Mouse (Mus musculus) heart, embryonic 16.5 days (tissue): ENCODE measurements around the gene Syt7. TPM values are rescaled to one million over a fixed set of nuclear protein-coding genes. Genes with fewer than 3 reads are reported as not detected.

ENCODE experiments used
- ATAC-seq: fragments of 200-750 bp; cut with Nextera tagmentation; replicated peaks from 2 replicates; pipeline ENCODE4 v1.8.0; 2017; ENCODE audit warnings: moderate number of reproducible peaks; ENCODE audit not compliant: insufficient read depth, low FRiP score; ENCODE audit errors: extremely low read depth
- H3K27ac ChIP-seq: fragments of 300-500 bp; sonication (generic); 2 replicates; pipeline ENCODE4 v1.5.1; 2014; ENCODE audit warnings: mild to moderate bottlenecking, low read length, control low read depth, moderate library complexity
- H3K27me3 ChIP-seq: fragments of 300-500 bp; sonication (generic); 2 replicates; pipeline ENCODE4 v1.6.1; 2014; ENCODE audit warnings: low read length, mixed read lengths; ENCODE audit not compliant: control insufficient read depth, insufficient read depth
- H3K36me3 ChIP-seq: fragments of 300-500 bp; sonication (generic); 2 replicates; pipeline ENCODE4 v1.6.1; 2014; ENCODE audit not compliant: control insufficient read depth, insufficient read depth
- H3K4me1 ChIP-seq: fragments of 300-500 bp; sonication (generic); 2 replicates; pipeline ENCODE4 v1.6.1; 2014; ENCODE audit warnings: low read length, mixed read lengths; ENCODE audit not compliant: control insufficient read depth, insufficient read depth
- H3K4me2 ChIP-seq: fragments of 300-500 bp; sonication (generic); 2 replicates; pipeline ENCODE4 v1.6.1; 2014; ENCODE audit warnings: low read depth, mild to moderate bottlenecking, control low read depth, low read length
- H3K4me3 ChIP-seq: fragments of 300-500 bp; sonication (generic); 2 replicates; pipeline ENCODE4 v1.5.1; 2014; ENCODE audit warnings: mild to moderate bottlenecking, control low read depth, low read length
- H3K9ac ChIP-seq: fragments of 300-500 bp; sonication (generic); 2 replicates; pipeline ENCODE4 v1.6.1; 2014; ENCODE audit warnings: low read length, control low read depth
- H3K9me3 ChIP-seq: fragments of 300-500 bp; sonication (generic); replicated peaks from 2 replicates; pipeline ENCODE4 v1.6.1; 2016; ENCODE audit warnings: low read length; ENCODE audit not compliant: control insufficient read depth
- WGBS: fragments of 180-500 bp; shearing (Covaris S2); extraction: QIAGEN DNeasy Blood & Tissue Kit; methylation state at CpG from one replicate; pipeline ENCODE4 v1.1.7; 2014; 5-methylcytosine and 5-hydroxymethylcytosine counted together
- polyA plus RNA-seq: library from polyadenylated mRNA; unstranded; fragments of >200 nt; fragmentation: Nextera tagmentation; extraction: Ambion mirVana; gene quantifications from 2 replicates; pipeline ENCODE4 v1.2.1, GENCODE M21; 2015

The Syt7 gene
- polyA plus RNA-seq, 1 experiment from 2014 or later, result 0.49 TPM

DNA sequence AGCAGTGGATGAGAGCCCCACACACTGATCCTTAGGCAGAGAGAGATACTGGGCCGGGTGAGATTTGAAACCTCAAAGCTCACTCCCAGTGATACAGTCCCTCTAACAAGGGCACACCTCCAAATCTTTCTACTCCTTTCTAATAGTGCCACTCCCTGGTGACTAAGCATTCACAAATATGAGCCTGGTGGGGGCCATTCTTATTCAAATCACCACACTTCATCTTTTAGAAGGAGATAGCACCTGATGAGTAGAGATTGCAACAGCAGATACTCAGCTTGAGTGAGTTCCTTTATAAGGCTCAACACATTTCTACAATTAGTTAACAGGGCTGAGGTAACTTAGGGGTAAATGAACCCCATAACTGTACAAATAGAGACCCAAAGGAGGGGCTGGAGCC is 15.7 kb upstream of the Syt7 start:
- H3K4me2 ChIP-seq, result no peak overlapping the region
- no peak overlapping the region for H3K27ac ChIP-seq
- no peaks in the 10 kb centered on the region for H3K9me3 ChIP-seq
- no peak for ATAC-seq
- H3K4me1 ChIP-seq, result no peaks in the 10 kb centered on the region
- H3K36me3 ChIP-seq, result no peaks in the 10 kb centered on the region
- 45% methylated on average over 1 of the region's 1 CpGs for WGBS
- no peak overlapping the region for H3K9ac ChIP-seq
- H3K27me3 ChIP-seq, result peaks cover 2% of the 10 kb centered on the region
- H3K4me3 ChIP-seq, result no peak overlapping the region

GRCm38 (mm10) chr19:10375260-10375659 is 13.6 kb upstream of the Syt7 start:
- H3K4me1 ChIP-seq, result no peaks in the 10 kb centered on the region
- 0 out of 2 replicates have a peak, but pooled peaks have one; percentile 28 for ATAC-seq
- H3K27me3 ChIP-seq, result peaks cover 2% of the 10 kb centered on the region
- no peak overlapping the region for H3K4me2 ChIP-seq
- no peak overlapping the region for H3K4me3 ChIP-seq
- H3K9ac ChIP-seq, result no peak overlapping the region
- H3K36me3 ChIP-seq, result no peaks in the 10 kb centered on the region
- 0 out of 2 replicates have a peak, but pooled peaks cover 3% of the 10 kb centered on the region for H3K9me3 ChIP-seq
- 63% methylated on average over 5 of the region's 5 CpGs for WGBS
- no peak overlapping the region for H3K27ac ChIP-seq

DNA sequence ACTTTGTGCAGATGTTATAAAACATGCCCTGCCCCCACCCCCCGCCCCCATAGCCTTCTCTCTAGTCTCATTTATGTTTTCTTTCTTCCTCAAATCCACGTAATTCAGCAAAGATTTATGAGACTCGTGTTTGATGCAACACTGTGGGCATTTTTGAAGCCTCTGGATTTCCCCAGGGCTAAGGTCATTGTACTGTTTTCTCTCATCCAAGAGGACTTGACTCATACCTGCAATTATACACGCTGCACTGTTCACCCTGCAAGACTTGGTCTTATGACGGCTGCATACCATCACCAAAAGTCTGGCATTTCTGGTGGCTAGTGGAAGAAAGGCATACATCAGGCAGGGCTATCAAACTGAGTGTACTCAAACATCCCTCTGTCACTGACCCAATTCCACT is 8.9 kb upstream of the Syt7 start:
- Histone ChIP-seq H3K9me3 (0 out of 2 replicates have a peak, but pooled peaks cover 3% of the 10 kb centered on the region), H3K27ac (no peak overlapping the region), H3K36me3 (no peaks in the 10 kb centered on the region), H3K4me1 (no peaks in the 10 kb centered on the region), H3K4me3 (no peak overlapping the region), H3K4me2 (no peak overlapping the region), H3K27me3 (peaks cover 22% of the 10 kb centered on the region), H3K9ac (no peak overlapping the region)
- ATAC-seq, result no peak
- WGBS, result 80% methylated on average over 5 of the region's 5 CpGs

GRCm38 (mm10) chr19:10387660-10388059 is 1.2 kb upstream of the Syt7 start:
- ATAC-seq, result no peak
- no peaks in the 10 kb centered on the region for H3K36me3 ChIP-seq
- H3K27me3 ChIP-seq, result peaks cover 48% of the 10 kb centered on the region
- no peaks in the 10 kb centered on the region; the same call in 1 of the 2 replicates for H3K4me1 ChIP-seq
- no peak overlapping the region for H3K4me2 ChIP-seq
- H3K4me3 ChIP-seq, result no peak overlapping the region
- H3K27ac ChIP-seq, result no peak overlapping the region
- 49% methylated on average over 5 of the region's 5 CpGs for WGBS
- H3K9ac ChIP-seq, result no peak overlapping the region
- H3K9me3 ChIP-seq, result no peaks in the 10 kb centered on the region

GRCm38 (mm10) chr19:10389391-10390098 is 655 bp downstream of the Syt7 start:
- Histone ChIP-seq H3K27ac (no peak overlapping the region), H3K9me3 (no peaks in the 10 kb centered on the region), H3K4me2 (peak overlapping the region; percentile 85), H3K4me3 (peak overlapping the region; percentile 64), H3K9ac (peak overlapping the region; percentile 50), H3K27me3 (peaks cover 40% of the 10 kb centered on the region), H3K4me1 (no peaks in the 10 kb centered on the region; the same call in 1 of the 2 replicates), H3K36me3 (no peaks in the 10 kb centered on the region)
- 2% methylated on average over 54 of the region's 54 CpGs for WGBS
- no peak for ATAC-seq

- H3K9ac ChIP-seq, result no peak overlapping the region
- WGBS, result 22% methylated on average over 12 of the region's 12 CpGs
- H3K36me3 ChIP-seq, result no peaks in the 10 kb centered on the region
- H3K27ac ChIP-seq, result no peak overlapping the region
- peak overlapping the region; percentile 85 for H3K4me2 ChIP-seq
- no peaks in the 10 kb centered on the region for H3K9me3 ChIP-seq
- H3K4me1 ChIP-seq, result no peaks in the 10 kb centered on the region; the same call in 1 of the 2 replicates
- ATAC-seq, result no peak
- peak overlapping the region; percentile 64 for H3K4me3 ChIP-seq
- H3K27me3 ChIP-seq, result peaks cover 40% of the 10 kb centered on the region
These were observed 1.3 kb downstream of the Syt7 start for GRCm38 (mm10) chr19:10390099-10390680.

DNA sequence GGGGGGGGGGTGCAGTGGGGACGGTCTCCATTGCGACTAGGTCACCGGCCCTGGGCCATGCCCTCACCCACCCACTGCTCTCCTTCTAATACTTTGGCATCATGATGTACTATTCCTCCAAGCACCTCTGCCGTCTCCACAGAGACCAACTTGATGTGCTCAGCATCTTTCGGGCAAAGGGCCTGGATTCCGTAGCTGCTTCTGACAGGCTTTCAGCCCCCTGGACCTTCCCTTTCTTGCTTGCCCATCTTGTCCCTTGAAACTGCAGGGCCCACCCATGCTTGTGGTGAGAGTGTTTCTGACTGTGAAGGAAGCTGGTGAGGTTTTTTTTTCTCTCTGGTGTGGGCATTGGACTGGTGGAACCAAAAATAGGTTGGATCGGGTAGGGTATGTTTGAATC is 2.1 kb downstream of the Syt7 start:
- Histone ChIP-seq H3K4me1 (no peaks in the 10 kb centered on the region; the same call in 1 of the 2 replicates), H3K9me3 (no peaks in the 10 kb centered on the region), H3K9ac (no peak overlapping the region), H3K36me3 (no peaks in the 10 kb centered on the region), H3K4me2 (no peak overlapping the region), H3K4me3 (no peak overlapping the region), H3K27ac (no peak overlapping the region), H3K27me3 (peaks cover 43% of the 10 kb centered on the region)
- 75% methylated on average over 7 of the region's 7 CpGs for WGBS
- ATAC-seq, result no peak

DNA sequence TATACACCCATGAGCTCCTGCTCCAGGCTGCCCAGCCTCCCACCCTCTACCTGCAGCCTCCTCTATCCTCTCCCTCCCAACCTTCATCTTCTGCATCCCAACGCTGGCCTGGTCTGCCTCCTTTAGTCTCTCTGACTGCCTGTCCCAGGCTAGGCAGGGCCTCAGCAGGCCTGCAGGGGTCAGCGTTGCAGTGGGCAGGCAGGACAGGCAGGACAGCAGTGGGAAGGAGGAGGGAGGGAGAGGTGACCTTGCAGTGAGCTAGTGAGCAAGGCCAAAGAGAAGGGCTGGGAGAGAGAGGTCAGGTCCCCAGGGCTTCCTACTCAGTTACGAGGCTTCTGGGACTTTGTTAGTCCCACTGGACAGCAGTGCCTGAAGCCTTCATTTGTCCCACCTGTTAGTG is 3.1 kb downstream of the Syt7 start:
- Histone ChIP-seq H3K4me3 (no peak overlapping the region), H3K4me1 (no peaks in the 10 kb centered on the region; the same call in 1 of the 2 replicates), H3K9ac (no peak overlapping the region), H3K36me3 (no peaks in the 10 kb centered on the region), H3K9me3 (no peaks in the 10 kb centered on the region), H3K27ac (no peak overlapping the region), H3K4me2 (no peak overlapping the region), H3K27me3 (peaks cover 41% of the 10 kb centered on the region)
- 15% methylated on average over 3 of the region's 3 CpGs for WGBS
- ATAC-seq, result peak; percentile 56; the same call in 1 of the 2 replicates

DNA sequence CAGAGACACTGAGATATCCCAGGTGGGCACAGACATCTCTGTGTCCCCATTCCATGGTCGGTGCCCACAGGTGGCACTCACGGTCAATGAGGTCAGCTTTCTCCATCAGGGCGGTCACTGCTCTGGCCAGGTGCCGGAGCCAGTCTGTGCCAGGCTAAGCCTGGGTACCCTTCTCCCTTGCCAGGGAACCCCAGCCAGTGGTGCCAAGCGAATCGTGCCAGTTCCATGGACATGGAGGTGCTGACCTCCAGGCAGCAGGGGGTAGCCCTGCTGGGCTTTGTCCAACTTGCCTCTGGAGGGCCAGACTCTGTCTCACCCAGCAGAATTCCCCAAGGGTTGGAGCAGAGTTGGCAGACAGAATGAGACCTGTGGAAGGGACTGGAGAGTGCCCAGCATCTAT is 4.6 kb downstream of the Syt7 start:
- Histone ChIP-seq H3K9ac (no peak overlapping the region), H3K36me3 (no peaks in the 10 kb centered on the region), H3K9me3 (no peaks in the 10 kb centered on the region), H3K4me2 (no peak overlapping the region), H3K27ac (no peak overlapping the region), H3K4me3 (no peak overlapping the region), H3K27me3 (peaks cover 30% of the 10 kb centered on the region), H3K4me1 (peaks cover 11% of the 10 kb centered on the region)
- ATAC-seq, result no peak
- WGBS, result 83% methylated on average over 6 of the region's 6 CpGs
